Mouse (Mus musculus): Measurements from ENCODE around the gene Gbf1. TPM values are rescaled to one million over a fixed set of nuclear protein-coding genes. Genes with fewer than 3 reads are reported as not detected.

Gene Gbf1
- polyA plus RNA-seq, 1 experiment from 2014 or later: 28.0 TPM

DNA sequence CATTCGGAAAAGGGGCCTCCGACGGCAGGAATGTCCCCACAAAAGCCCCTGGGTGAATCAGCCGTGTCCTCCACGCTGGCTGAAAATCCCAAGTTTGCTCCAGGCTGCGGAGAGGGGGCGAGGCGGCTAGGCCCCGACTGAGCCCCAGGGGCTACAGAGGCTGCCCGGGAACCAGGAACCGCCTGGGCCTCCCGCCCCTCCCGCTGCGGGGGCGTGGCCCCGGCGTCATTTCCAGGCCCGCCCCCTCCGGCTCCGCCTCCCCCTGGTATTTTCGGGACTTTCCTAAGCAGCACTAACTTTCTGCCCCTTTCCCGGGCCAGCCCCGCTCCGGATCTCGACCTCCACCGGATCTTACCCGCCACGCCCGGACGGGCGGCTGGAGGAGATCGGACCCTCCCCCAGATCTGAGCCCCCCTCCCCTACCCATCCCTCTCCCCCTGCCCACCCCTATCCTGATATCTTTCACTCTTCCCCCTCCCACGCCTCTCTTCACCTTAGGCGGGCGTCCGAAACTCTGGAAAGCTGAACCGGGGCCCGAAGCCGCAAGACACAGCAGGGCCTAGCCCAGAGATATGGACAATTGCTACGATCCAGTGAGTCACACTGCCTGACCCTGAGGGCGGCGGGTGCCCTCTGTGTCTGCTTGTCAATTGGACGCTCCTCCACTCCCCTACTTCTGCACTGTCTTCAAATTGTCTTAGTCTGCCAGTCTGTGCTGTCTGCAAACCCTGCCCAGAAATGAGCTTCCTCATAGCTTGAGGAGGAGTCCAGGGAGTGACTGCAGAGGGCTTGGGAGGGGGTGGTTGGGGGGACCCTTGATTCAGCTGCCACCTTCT lies 153.3 kb downstream of the Gbf1 start:
- under 1% methylated on average over 40 of the region's 43 CpGs for WGBS
- H3K36me3 ChIP-seq (ENCODE audit: control insufficient read depth, insufficient read depth): peaks cover 22% of the 10 kb centered on the region; the same call in 1 of the 2 replicates
- TF ChIP-seq CTCF (IDR thresholded peaks at IDR 0.05; ENCODE audit: low read depth): peak; percentile 13; the same call in 1 of the 2 replicates
- H3K9ac ChIP-seq (ENCODE audit: low read depth, low read length): peak overlapping the region; percentile 54
- peak overlapping the region; percentile 59 for H3K4me3 ChIP-seq (ENCODE audit: low read depth, low read length)
- H3K27me3 ChIP-seq (replicated peaks; ENCODE audit: control insufficient read depth, insufficient read depth, low read length): no peaks in the 10 kb centered on the region
- H3K27ac ChIP-seq (ENCODE audit: low read depth, low read length): peak overlapping the region; percentile 80
- H3K4me2 ChIP-seq (replicated peaks; ENCODE audit: low read depth): peak overlapping the region; percentile 95
- no peaks in the 10 kb centered on the region for H3K9me3 ChIP-seq (ENCODE audit: control insufficient read depth)
- H3K4me1 ChIP-seq (replicated peaks; ENCODE audit: control insufficient read depth, insufficient read depth, low read length): 0 out of 2 replicates have a peak, but pooled peaks cover 7% of the 10 kb centered on the region
- ATAC-seq: peak; percentile 67

DNA sequence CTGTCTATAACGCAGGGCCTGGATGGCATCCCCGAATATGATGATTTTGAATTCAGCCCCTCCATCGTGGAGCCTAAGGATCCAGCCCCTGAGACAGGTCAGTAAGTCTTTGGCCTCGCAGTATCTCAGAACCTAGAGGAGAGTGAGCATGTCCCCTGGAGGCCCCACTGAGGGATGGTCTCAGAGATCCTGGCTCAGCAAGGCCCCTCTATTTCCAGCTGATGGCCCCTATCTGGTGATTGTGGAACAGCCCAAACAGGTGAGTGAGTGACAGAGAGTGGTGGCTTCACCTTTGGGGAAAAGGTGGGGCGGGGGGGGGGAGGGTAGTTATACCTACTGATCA lies 153.9 kb downstream of the Gbf1 start:
- Histone ChIP-seq H3K27me3 (replicated peaks; ENCODE audit: control insufficient read depth, insufficient read depth, low read length) (no peaks in the 10 kb centered on the region), H3K9me3 (ENCODE audit: control insufficient read depth) (no peaks in the 10 kb centered on the region), H3K9ac (ENCODE audit: low read depth, low read length) (no peak overlapping the region), H3K36me3 (ENCODE audit: control insufficient read depth, insufficient read depth) (peaks cover 27% of the 10 kb centered on the region), H3K4me2 (replicated peaks; ENCODE audit: low read depth) (peak overlapping the region; percentile 95), H3K4me1 (replicated peaks; ENCODE audit: control insufficient read depth, insufficient read depth, low read length) (0 out of 2 replicates have a peak, but pooled peaks cover 7% of the 10 kb centered on the region), H3K27ac (ENCODE audit: low read depth, low read length) (0 out of 2 replicates have a peak overlapping the region, but pooled peaks have one; percentile 80), H3K4me3 (ENCODE audit: low read depth, low read length) (peak overlapping the region; percentile 59)
- 62% methylated on average over 5 of the region's 5 CpGs for WGBS
- TF ChIP-seq CTCF (IDR thresholded peaks at IDR 0.05; ENCODE audit: low read depth): no peak
- ATAC-seq: no peak

DNA sequence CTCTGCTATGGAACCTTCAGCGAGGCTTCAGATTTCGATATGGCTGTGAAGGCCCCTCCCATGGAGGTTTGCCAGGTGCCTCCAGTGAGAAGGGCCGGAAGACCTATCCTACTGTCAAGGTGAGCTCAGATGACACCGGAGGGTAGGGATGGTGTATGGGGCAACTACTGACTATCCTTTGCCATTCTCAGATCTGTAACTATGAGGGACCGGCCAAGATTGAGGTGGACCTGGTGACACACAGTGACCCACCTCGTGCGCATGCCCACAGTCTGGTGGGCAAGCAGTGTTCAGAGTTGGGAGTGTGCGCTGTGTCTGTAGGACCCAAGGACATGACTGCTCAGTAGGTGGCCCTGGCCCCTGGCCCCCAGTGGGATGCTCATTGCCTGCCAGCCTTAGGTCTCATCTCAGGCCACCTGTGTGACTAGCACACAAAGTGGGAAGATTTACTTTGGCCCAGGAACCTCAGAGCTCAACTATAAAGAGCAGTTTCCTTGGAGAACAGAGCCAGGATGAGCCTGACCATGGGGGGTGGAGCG lies 154.5 kb downstream of the Gbf1 start:
- Histone ChIP-seq H3K36me3 (ENCODE audit: control insufficient read depth, insufficient read depth) (peaks cover 33% of the 10 kb centered on the region), H3K4me3 (ENCODE audit: low read depth, low read length) (no peak overlapping the region), H3K4me1 (replicated peaks; ENCODE audit: control insufficient read depth, insufficient read depth, low read length) (0 out of 2 replicates have a peak, but pooled peaks cover 7% of the 10 kb centered on the region), H3K4me2 (replicated peaks; ENCODE audit: low read depth) (no peak overlapping the region), H3K9me3 (ENCODE audit: control insufficient read depth) (no peaks in the 10 kb centered on the region), H3K27ac (ENCODE audit: low read depth, low read length) (no peak overlapping the region), H3K9ac (ENCODE audit: low read depth, low read length) (no peak overlapping the region), H3K27me3 (replicated peaks; ENCODE audit: control insufficient read depth, insufficient read depth, low read length) (no peaks in the 10 kb centered on the region)
- no peak for ATAC-seq
- TF ChIP-seq CTCF (IDR thresholded peaks at IDR 0.05; ENCODE audit: low read depth): no peak
- 93% methylated on average over 9 of the region's 9 CpGs for WGBS

DNA sequence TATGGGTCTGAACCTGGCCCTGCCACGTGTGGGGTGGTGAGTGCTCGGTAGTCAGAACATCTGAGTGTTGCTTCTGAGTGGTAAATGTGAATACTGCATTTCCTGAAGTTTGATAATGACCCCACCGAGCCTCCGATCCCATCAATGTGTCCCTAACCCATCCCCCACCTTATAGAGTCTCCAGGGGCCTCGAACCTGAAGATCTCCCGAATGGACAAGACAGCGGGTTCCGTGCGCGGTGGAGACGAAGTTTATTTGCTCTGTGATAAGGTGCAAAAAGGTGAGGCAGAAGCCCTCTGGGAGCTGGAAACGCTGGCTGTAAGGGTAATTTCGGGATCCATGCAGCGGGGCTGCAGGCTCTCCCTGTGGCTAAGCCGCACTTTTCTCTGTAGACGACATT lies 155.5 kb downstream of the Gbf1 start:
- H3K4me2 ChIP-seq (replicated peaks; ENCODE audit: low read depth): no peak overlapping the region
- no peaks in the 10 kb centered on the region for H3K27me3 ChIP-seq (replicated peaks; ENCODE audit: control insufficient read depth, insufficient read depth, low read length)
- H3K36me3 ChIP-seq (ENCODE audit: control insufficient read depth, insufficient read depth): peaks cover 37% of the 10 kb centered on the region
- ATAC-seq: no peak
- WGBS: 87% methylated on average over 16 of the region's 16 CpGs
- no peak overlapping the region for H3K4me3 ChIP-seq (ENCODE audit: low read depth, low read length)
- no peak for TF ChIP-seq CTCF (IDR thresholded peaks at IDR 0.05; ENCODE audit: low read depth)
- no peaks in the 10 kb centered on the region for H3K9me3 ChIP-seq (ENCODE audit: control insufficient read depth)
- H3K9ac ChIP-seq (ENCODE audit: low read depth, low read length): no peak overlapping the region
- H3K27ac ChIP-seq (ENCODE audit: low read depth, low read length): no peak overlapping the region
- H3K4me1 ChIP-seq (replicated peaks; ENCODE audit: control insufficient read depth, insufficient read depth, low read length): 0 out of 2 replicates have a peak, but pooled peaks cover 7% of the 10 kb centered on the region

DNA sequence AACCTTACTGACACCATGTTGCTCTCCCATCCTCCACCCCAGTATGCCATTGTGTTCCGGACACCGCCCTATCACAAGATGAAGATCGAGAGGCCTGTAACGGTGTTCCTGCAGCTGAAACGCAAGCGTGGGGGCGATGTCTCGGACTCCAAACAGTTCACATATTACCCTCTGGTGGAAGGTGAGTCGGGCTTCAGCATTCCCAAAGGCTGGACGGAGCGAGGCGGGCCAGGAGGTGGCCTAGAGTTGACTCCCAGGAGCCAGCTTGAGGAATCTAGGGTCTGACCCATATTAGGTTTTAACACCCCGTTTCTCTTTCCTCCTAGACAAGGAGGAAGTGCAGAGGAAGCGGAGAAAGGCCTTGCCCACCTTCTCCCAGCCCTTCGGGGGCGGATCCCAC lies 156.0 kb downstream of the Gbf1 start:
- no peak for ATAC-seq
- 84% methylated on average over 16 of the region's 16 CpGs for WGBS
- Histone ChIP-seq H3K9me3 (ENCODE audit: control insufficient read depth) (no peaks in the 10 kb centered on the region), H3K27me3 (replicated peaks; ENCODE audit: control insufficient read depth, insufficient read depth, low read length) (no peaks in the 10 kb centered on the region), H3K4me2 (replicated peaks; ENCODE audit: low read depth) (no peak overlapping the region), H3K36me3 (ENCODE audit: control insufficient read depth, insufficient read depth) (peaks cover 37% of the 10 kb centered on the region), H3K4me3 (ENCODE audit: low read depth, low read length) (no peak overlapping the region), H3K4me1 (replicated peaks; ENCODE audit: control insufficient read depth, insufficient read depth, low read length) (0 out of 2 replicates have a peak, but pooled peaks cover 7% of the 10 kb centered on the region), H3K9ac (ENCODE audit: low read depth, low read length) (no peak overlapping the region), H3K27ac (ENCODE audit: low read depth, low read length) (no peak overlapping the region)
- no peak for TF ChIP-seq CTCF (IDR thresholded peaks at IDR 0.05; ENCODE audit: low read depth)

DNA sequence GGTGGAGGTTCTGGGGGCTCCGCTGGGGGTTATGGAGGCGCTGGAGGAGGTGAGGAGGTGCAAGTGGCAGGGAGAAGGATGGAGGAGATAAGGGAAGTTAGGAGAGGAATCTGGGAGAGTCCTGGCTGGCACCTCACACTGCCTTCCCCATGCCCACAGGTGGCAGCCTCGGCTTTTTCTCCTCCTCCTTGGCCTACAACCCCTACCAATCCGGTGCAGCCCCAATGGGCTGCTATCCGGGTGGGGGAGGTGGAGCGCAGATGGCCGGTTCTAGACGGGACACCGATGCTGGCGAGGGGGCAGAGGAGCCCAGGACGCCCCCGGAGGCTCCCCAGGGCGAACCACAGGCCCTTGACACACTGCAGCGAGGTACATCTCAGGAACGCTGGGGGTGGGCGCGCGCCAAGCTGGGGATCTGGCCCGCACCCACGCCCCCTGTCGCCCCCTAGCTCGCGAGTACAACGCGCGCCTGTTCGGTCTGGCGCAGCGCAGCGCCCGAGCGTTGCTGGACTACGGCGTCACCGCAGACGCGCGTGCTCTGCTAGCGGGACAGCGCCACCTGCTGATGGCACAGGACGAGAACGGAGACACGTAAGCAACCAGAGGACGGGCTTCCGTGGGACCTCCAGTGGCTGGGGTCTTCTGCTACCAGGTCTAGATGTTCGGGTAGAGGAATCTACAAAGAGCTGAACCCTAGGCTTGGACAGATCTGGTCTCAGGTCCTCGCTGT lies 156.6 kb downstream of the Gbf1 start:
- WGBS: 3% methylated on average over 47 of the region's 47 CpGs

More for the DNA sequence above, 156.6 kb downstream of the Gbf1 start:
- 0 out of 2 replicates have a peak, but pooled peaks cover under 1% of the 10 kb centered on the region for H3K27me3 ChIP-seq (replicated peaks; ENCODE audit: control insufficient read depth, insufficient read depth, low read length)
- H3K4me2 ChIP-seq (replicated peaks; ENCODE audit: low read depth): peak overlapping the region; percentile 71
- peaks cover 37% of the 10 kb centered on the region for H3K36me3 ChIP-seq (ENCODE audit: control insufficient read depth, insufficient read depth)
- no peak overlapping the region for H3K27ac ChIP-seq (ENCODE audit: low read depth, low read length)
- no peak for ATAC-seq
- peak overlapping the region; percentile 37; the same call in 1 of the 2 replicates for H3K9ac ChIP-seq (ENCODE audit: low read depth, low read length)
- 0 out of 2 replicates have a peak, but pooled peaks cover 7% of the 10 kb centered on the region for H3K4me1 ChIP-seq (replicated peaks; ENCODE audit: control insufficient read depth, insufficient read depth, low read length)
- H3K9me3 ChIP-seq (ENCODE audit: control insufficient read depth): no peaks in the 10 kb centered on the region
- peak overlapping the region; percentile 31 for H3K4me3 ChIP-seq (ENCODE audit: low read depth, low read length)
- peak; percentile 99 for TF ChIP-seq CTCF (IDR thresholded peaks at IDR 0.05; ENCODE audit: low read depth)
